Mouse (Mus musculus) spleen, adult 2 months (tissue): ENCODE data around the gene 1700001O22Rik. TPM values are rescaled to one million over a fixed set of nuclear protein-coding genes. Genes with fewer than 3 reads are reported as not detected.
A peak's percentile ranks its signal among the peaks of the same experiment; 100 is the strongest.

Experiments
- DNase-seq, 2 experiments: peaks; one replicate each; pipeline versions ENCODE4 v3.0.0 to v3.0.0-alpha.2; 2012 to 2021; ENCODE audit warnings: low spot score in 2 of 2, low read depth in 1 of 2
- H3K27ac ChIP-seq: fragments of 200-500 bp; 2 replicates; pipeline ENCODE4 v1.5.1; 2012; ENCODE audit warnings: low read length, inconsistent platforms; ENCODE audit not compliant: insufficient read depth
- H3K27me3 ChIP-seq: fragments of 200-500 bp; 2 replicates; pipeline ENCODE4 v1.6.1; 2012; ENCODE audit warnings: mild to moderate bottlenecking, moderate library complexity, low read length, inconsistent platforms; ENCODE audit not compliant: control insufficient read depth, insufficient read depth
- H3K36me3 ChIP-seq: fragments of 200-500 bp; 2 replicates; pipeline ENCODE4 v1.6.1; 2012; ENCODE audit warnings: mild to moderate bottlenecking, low read length, inconsistent platforms; ENCODE audit not compliant: control insufficient read depth, insufficient read depth
- H3K4me1 ChIP-seq: fragments of 200-500 bp; 2 replicates; pipeline ENCODE4 v1.6.1; 2011; ENCODE audit warnings: inconsistent platforms; ENCODE audit not compliant: control insufficient read depth, insufficient read depth, insufficient read length
- H3K4me3 ChIP-seq: fragments of 200-500 bp; 2 replicates; pipeline ENCODE4 v1.5.1; 2011; ENCODE audit warnings: mild to moderate bottlenecking, inconsistent platforms; ENCODE audit not compliant: insufficient read depth, insufficient read length; ENCODE audit errors: extremely low read depth
- CTCF ChIP-seq: fragments of 200-500 bp; IDR thresholded peaks from 2 replicates; pipeline ENCODE4 v1.5.1; 2011; ENCODE audit warnings: mild to moderate bottlenecking, inconsistent platforms; ENCODE audit not compliant: insufficient read depth, insufficient read length, insufficient replicate concordance; ENCODE audit errors: extremely low read depth
- POLR2A ChIP-seq: fragments of 200-500 bp; IDR thresholded peaks from 2 replicates; pipeline ENCODE4 v1.6.1; 2011; ENCODE audit warnings: low read depth, low read length, inconsistent platforms
- WGBS: fragments of 180-500 bp; shearing (Covaris S2); methylation state at CpG from one replicate; pipeline ENCODE4 v1.1.7; 2018; 5-methylcytosine and 5-hydroxymethylcytosine counted together
- polyA plus RNA-seq: library from polyadenylated mRNA; depleted of rRNA; stranded (reverse); fragments of >200 nt; gene quantifications from 2 replicates; pipeline ENCODE4 v1.2.3, GENCODE M21; 2012

Gene 1700001O22Rik
- polyA plus RNA-seq, 1 experiment: 0.67 TPM

GRCm38 (mm10) chr2:30805983-30806382 lies 2.5 kb upstream of the 1700001O22Rik start:
- no peak for TF ChIP-seq CTCF
- TF ChIP-seq POLR2A: no peak
- no peak overlapping the region for H3K27ac ChIP-seq
- WGBS: 98% methylated on average over 2 of the region's 2 CpGs

GRCm38 (mm10) chr2:30801067-30801852 lies 2.2 kb downstream of the 1700001O22Rik start:
- peak overlapping the region; percentile 53; the same call in 1 of the 2 replicates for H3K4me3 ChIP-seq
- peaks cover 7% of the 10 kb centered on the region for H3K27me3 ChIP-seq
- TF ChIP-seq CTCF: no peak
- TF ChIP-seq POLR2A: no peak
- peaks cover 12% of the 10 kb centered on the region for H3K4me1 ChIP-seq
- DNase-seq: no peak
- no peak overlapping the region for H3K27ac ChIP-seq
- 1% methylated on average over 77 of the region's 77 CpGs for WGBS
- no peaks in the 10 kb centered on the region for H3K36me3 ChIP-seq

More at GRCm38 (mm10) chr2:30805983-30806382, 2.5 kb upstream of the 1700001O22Rik start:
- Histone ChIP-seq H3K4me1 (peaks cover 16% of the 10 kb centered on the region), H3K4me3 (no peak overlapping the region), H3K36me3 (no peaks in the 10 kb centered on the region), H3K27me3 (peaks cover 7% of the 10 kb centered on the region)
- DNase-seq: no peak

GRCm38 (mm10) chr2:30800671-30801066 lies 2.8 kb downstream of the 1700001O22Rik start:
- H3K36me3 ChIP-seq: no peaks in the 10 kb centered on the region
- DNase-seq: no peak
- H3K4me3 ChIP-seq: peak overlapping the region; percentile 6; the same call in 1 of the 2 replicates
- peaks cover 7% of the 10 kb centered on the region for H3K27me3 ChIP-seq
- H3K4me1 ChIP-seq: peaks cover 13% of the 10 kb centered on the region
- no peak for TF ChIP-seq POLR2A
- no peak for TF ChIP-seq CTCF
- 51% methylated on average over 6 of the region's 7 CpGs for WGBS
- H3K27ac ChIP-seq: no peak overlapping the region

GRCm38 (mm10) chr2:30799456-30799855 lies 4.0 kb downstream of the 1700001O22Rik start:
- Histone ChIP-seq H3K4me1 (peaks cover 13% of the 10 kb centered on the region), H3K4me3 (no peak overlapping the region), H3K27me3 (peaks cover 7% of the 10 kb centered on the region), H3K27ac (no peak overlapping the region), H3K36me3 (no peaks in the 10 kb centered on the region)
- no peak for DNase-seq
- TF ChIP-seq POLR2A (no peak), CTCF (no peak)
- WGBS: 92% methylated on average over 3 of the region's 3 CpGs

GRCm38 (mm10) chr2:30796382-30796781 lies 7.1 kb downstream of the 1700001O22Rik start:
- Histone ChIP-seq H3K27ac (no peak overlapping the region), H3K4me1 (peaks cover 9% of the 10 kb centered on the region), H3K4me3 (peak overlapping the region; percentile 43), H3K27me3 (peaks cover 3% of the 10 kb centered on the region), H3K36me3 (no peaks in the 10 kb centered on the region)
- WGBS: under 1% methylated on average over 11 of the region's 11 CpGs
- TF ChIP-seq CTCF (no peak), POLR2A (no peak)
- DNase-seq: peak; percentile 64 to 65

GRCm38 (mm10) chr2:30795889-30796275 lies 7.6 kb downstream of the 1700001O22Rik start:
- TF ChIP-seq POLR2A (no peak), CTCF (no peak)
- DNase-seq: no peak
- Histone ChIP-seq H3K36me3 (no peaks in the 10 kb centered on the region), H3K27ac (no peak overlapping the region), H3K27me3 (no peaks in the 10 kb centered on the region), H3K4me1 (peaks cover 4% of the 10 kb centered on the region), H3K4me3 (no peak overlapping the region)
- WGBS: 81% methylated on average over 5 of the region's 5 CpGs

- no peak overlapping the region for H3K4me3 ChIP-seq
- H3K4me1 ChIP-seq: peaks cover 2% of the 10 kb centered on the region; the same call in 1 of the 2 replicates
- no peak overlapping the region for H3K27ac ChIP-seq
- TF ChIP-seq POLR2A: no peak
- TF ChIP-seq CTCF: no peak
- no peak for DNase-seq
- no peaks in the 10 kb centered on the region for H3K36me3 ChIP-seq
- WGBS: 81% methylated on average over 7 of the region's 7 CpGs
- H3K27me3 ChIP-seq: no peaks in the 10 kb centered on the region
Measured at GRCm38 (mm10) chr2:30795271-30795888, 8.1 kb downstream of the 1700001O22Rik start.
